Mouse (Mus musculus): ENCODE results near the gene Pphln1.

Pphln1 gene

DNA sequence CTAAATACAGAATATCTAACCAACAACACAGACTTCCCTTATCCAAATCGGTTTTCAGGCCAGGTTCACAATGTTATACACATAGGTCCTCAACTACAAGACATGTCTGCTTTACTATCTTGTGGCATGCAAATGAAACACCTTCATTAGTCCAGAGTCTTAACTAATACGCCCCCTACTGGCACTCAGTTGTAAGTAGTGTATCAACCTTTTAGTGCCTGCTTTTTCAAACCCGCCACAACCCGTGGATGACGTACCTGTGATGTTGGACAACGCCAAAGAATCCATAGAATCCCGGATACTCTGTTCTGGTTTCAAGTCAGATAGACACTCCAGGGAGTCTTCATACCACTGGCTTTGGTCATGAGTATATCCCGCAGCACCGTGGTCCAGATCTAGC lies 104.6 kb downstream of the Pphln1 start:
- no peak for DNase-seq (ENCODE audit: low spot score in 2 of 2)

DNA sequence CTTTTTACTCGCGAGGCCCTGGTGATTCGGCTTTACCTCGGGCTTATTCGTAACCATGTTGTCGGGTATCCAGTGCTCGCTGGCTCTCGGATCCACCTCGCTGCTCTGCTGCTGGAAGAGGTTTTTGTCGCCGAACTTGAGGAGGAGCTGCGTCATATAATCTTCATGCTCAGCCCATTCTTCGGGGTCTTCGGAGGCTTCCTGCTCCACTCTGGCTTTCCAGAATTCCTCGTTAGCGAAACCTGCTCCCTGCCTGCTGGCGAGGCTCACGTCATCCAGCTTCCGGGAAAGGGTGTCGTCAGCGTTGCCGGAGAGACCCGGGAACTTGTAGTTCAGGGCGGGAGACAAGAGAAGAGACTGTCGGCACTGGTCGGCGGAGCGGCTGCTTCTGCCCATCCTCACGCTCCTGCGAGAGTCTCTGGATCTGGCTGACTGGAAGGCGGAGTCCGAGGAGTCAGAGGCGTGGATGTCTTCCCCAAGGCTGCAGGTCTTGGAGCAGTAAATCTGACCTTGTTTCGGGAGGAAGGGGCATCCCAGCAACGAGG lies 105.1 kb downstream of the Pphln1 start:
- DNase-seq (ENCODE audit: low spot score in 2 of 2) = no peak

DNA sequence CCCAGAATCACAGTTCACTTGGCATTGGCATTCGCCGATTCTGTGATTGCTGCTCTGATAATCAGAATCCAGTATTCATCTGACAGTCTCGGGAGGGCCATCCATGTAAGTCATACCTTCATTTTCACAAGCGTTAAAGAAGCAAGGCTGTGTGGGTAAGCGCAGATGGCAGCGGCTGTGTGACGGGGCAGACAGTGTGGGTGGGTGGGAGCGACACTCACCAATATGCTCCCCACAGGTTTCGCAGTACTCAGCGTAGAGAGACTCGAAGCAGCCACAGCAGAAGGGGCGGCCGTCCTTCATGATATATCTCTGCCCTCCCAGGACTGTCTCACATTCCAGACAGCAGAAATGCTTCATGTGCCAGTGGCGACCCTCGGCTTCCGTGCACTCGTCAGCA lies 106.7 kb downstream of the Pphln1 start:
- peak in 1 of 2 experiments; percentile 48 for DNase-seq (ENCODE audit: low spot score in 2 of 2)

DNA sequence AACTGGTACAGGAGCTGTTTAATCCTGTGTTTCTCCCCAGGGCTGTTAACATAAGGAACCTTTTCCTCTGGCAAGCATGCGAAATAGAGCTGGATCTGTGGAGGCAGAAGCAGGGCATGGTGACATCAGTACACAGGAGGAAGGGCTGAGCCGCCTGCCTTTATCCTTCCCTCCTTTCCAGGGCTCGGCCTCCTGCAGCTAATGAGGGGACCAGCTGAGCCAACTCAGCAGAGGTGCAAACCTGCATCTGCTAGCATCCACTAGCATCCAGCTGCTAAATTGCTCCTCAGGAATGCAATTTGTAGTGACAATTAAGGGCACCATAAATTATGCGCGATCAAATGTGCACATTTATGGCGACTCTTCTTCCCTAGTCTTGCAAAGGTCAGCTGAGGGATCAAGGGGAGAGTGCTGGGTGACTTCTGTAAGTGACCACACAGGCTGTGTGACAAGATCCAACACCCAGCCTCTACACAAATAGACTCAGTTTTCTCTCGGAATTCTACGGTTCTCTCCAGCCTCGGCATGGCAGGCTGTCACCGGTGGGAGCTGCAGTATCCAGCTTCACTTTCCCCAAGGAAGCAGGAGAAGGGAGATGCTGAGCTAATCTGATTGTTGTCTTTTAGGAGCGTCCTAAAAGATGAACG lies 112.7 kb downstream of the Pphln1 start:
- DNase-seq (ENCODE audit: low spot score in 2 of 2) = no peak

DNA sequence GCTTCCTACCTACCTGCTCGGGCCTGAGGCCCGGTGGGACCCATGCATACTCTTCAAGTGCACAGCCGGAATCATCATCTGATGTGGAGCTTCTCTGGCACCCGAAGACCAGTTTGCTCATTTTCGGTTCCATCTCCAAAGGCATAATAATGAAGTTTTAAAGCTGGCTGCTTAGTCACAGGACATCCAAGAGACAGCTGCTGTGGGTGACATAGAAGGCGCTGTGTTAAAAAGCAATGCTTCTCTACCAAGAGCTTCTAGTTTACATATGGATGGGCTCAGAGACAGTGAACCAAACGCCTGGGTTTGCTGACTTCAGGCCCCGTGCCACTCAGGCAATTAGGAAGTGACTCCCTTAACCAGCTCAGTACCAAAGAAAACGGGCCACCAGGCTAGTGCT lies 114.3 kb downstream of the Pphln1 start:
- no peak for DNase-seq (ENCODE audit: low spot score in 2 of 2)

DNA sequence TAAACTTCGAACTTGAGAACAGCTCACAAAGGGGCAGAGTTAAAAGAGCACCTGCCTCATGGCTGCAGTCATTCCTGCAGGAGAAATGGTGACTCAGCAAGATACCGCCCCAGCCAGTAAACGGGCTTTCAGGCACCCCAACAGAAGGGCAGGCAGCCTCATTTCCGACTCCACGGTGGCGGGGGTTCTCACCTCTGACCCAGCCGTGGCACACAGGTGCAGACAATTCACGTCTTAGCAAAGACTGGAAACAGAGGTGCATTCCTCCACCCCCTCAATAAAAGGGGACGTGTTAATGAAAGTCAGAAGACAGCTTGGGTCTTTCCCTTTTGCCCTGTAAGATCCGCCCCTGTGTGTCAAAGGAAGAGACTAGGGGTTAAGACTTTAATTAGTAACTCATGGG lies 115.8 kb downstream of the Pphln1 start:
- DNase-seq (ENCODE audit: low spot score in 2 of 2) = no peak

DNA sequence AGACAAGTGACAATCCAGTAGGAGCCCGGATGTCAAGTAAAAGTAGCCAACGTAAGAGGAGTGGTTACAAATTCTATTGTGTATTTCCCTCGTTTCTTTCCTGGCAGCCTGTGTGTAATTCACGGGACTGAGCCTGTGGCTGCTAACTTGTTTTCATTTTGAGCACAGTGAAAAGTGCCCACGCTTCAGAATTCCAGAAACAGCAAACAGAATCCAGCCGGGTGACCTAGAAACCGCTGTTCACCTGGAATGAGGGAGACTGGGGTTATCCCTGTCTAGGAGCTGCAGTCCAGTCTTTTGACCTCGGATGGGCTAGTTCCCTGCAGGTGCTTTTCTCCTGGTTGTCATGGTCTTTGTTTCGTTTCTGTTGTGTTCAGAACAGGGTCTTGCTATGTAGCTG lies 117.2 kb downstream of the Pphln1 start:
- no peak for DNase-seq (ENCODE audit: low spot score in 2 of 2)

DNA sequence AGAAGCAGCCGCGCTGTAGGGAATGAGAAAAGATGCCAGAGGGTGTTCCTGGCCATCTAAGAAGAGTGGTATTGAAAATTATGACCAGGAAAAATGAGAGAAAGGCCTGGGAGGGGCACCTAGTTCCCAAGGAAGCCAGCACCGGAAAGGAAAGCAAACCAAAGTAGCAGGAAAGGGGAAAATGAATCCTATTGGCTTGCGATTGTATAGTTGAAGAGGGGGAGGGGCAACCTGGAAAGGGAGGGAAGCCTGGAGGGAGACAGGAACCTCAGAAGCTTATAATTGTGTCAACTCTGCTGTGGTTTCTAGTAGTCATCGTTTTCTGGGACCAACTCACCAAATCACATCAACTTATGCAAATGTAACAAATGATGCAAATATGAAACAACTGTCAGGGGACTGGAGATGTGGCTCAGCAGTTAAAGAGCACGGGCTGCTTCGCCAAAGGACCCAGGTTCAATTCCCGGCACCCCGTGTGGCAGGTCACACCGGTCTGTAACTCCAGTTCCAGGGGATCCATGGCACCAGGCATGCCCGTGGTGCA lies 118.9 kb downstream of the Pphln1 start:
- DNase-seq (ENCODE audit: low spot score in 2 of 2) = no peak

DNA sequence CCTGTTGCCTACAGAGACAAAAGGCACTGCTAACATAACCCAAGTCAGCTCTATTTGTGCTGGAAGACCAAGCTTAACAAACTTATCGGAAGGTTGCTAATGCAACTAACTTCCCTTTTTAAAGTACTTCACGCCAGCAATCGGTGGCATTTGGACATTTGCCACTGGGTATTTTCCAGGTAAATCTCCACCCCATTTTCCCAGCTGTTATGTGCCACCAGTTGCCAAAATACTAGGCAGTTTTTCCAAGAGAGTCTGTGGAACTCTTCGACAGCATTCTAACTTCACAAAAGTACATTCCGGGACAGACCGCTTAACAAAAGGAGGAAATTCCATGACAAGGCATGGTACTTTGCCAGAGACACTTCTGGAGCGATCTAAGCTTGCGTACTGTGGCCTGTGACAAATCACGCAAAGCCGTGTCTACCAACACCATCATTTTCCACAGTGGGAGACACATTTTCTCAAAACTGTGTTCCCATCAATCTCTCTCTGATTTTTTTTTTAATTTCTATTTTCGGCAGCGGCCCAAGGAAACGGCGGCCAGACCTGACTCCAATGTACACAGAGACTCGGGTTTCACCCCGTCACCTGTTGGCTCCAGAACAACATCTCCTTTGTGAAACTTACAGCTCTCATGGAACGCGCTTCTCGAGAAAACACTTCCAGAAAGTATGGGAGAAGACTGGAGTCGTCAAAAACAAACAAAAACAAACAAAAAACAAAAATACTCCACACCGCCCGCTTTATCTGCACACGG lies 120.2 kb downstream of the Pphln1 start:
- no peak for DNase-seq (ENCODE audit: low spot score in 2 of 2)

DNA sequence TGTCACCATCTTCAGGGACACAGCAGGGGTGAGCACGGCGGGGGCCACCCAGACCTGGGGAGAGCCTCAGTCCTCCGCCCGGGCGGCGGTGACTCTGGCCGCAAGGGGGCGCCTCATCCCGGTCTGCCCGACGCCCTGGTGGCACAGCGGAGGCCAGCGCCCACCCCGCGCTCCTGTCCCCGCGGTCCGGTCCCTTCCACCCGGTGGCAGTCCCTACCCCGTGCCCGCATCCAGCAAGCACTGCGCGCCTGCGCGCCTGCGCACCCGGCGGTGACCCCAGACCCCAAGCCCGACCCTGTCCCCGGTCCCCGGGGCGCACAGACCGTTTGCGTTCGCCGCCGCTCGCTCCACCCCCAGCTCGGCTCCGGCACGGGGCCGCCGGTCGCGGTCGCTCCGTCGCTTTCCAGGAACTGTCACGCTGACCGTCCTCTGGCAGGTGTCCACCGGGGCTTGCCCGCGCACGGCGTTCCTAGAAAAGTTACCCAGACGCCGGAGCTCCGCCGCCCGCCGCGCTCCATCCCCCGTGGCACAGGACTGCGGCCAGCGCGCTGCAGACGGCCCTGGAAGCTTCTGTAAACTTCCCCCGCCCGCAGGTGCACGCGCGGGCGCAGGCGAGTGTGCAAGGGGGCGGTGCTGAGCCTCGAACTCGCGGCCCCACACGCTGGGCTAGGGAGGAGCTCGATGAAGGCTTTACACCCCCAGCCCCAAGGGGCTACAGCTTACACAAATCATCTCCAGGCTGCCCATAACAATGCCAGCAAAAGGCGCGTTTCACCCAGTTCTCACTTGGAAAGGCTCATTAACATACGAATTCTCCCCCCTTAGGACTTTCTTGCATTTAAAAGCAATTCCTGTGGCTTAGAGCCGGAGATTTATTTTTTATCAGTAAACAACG lies 121.0 kb downstream of the Pphln1 start:
- peak; percentile 64 to 77 for DNase-seq (ENCODE audit: low spot score in 2 of 2)

DNA sequence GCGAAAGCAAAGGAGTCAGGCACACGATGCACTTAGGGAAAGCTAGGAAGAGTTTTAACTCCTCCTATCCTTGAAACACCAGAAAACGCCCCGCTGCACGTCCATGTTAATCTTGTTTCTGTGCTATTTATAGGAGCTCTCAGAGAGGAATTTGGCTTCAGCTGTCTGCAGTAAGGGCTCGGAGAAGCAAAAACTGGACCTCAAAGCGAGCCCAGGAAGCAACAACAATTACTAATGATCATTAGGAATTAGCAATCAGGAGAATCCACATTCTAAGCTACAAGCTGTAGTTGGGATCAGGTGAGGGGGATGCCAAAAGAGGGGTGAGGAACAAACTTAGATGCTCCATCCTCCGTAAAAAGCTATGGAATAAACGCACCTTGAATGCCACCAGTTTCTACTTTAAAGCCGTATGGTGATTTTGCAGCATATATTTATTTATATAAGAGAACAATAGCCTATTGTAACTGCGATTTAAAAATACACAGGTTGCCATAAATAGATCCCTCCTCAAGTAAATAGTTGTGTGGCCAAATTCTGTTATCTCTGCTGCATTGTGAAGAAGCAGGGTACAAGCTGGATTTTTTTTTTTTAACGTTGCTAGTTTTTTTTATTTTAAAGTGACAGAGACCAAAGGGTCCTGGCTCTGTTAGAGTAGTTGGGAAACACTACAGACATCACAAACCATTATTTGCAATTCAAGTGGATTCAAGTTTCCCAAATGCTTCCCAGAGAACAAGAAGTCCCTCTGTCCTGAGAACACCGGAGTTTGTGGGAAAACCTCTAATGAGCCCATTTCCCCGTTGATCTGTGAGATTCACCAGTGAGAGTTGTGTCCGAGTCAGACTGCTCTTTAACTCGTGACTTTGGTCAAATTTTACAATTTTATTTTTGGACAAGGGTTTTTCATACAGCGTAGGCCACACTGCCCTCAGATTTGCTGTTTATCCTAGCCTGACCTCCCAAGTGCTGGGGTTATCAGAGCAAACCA lies 122.0 kb downstream of the Pphln1 start:
- no peak for DNase-seq (ENCODE audit: low spot score in 2 of 2)

DNA sequence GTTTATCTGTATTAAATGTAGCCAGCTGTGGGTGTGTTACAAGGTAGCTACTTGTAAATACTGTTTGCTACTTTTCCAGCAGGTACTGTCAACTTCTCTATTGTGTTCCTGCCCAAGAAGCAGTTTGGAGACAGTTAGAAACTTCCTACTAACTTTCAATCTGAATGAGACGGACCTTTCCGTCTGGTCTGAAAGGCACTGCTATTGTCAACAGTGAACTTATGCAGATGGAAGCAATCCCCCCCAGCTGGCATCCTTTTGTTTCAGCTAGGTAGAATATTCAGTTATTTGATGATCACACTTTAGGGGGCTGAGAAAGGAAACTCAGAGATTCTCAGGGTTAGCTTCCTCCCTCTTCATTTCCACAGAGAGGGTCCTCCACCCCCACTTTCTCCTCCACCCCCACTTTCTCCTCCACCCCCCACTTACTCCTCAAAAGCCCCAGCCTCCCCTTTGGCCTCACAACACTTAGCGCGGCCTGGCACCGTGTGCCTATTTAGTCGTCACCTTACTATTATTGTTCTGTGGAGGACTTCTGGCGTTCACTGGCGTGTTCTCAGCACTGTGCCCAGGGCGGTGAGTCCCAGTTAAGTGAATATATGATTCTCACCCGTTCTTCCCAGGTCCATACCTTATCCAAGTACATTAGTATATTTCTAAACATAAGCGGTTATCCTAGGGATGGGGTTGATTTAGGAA lies 123.1 kb downstream of the Pphln1 start:
- DNase-seq (ENCODE audit: low spot score in 2 of 2) = no peak

DNA sequence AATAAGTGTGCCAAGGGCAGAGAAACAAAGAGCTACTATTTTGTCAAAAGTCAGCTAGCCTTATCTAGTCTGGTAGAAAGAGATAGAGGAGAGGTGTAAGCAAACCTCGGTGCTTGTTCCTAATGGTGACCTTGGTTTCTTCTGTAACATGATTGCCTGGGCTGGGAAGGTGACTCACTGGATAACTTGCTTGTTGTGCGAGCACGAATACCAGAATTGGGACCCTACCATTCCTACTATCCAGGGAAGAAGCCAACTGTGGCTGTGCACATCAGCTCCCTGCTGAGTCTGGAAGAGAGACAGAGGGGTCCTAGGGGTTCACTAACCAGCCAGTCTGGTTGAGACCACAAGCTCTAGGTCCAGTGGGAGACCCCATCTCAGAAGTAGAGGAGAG lies 123.6 kb downstream of the Pphln1 start:
- DNase-seq (ENCODE audit: low spot score in 2 of 2) = no peak

DNA sequence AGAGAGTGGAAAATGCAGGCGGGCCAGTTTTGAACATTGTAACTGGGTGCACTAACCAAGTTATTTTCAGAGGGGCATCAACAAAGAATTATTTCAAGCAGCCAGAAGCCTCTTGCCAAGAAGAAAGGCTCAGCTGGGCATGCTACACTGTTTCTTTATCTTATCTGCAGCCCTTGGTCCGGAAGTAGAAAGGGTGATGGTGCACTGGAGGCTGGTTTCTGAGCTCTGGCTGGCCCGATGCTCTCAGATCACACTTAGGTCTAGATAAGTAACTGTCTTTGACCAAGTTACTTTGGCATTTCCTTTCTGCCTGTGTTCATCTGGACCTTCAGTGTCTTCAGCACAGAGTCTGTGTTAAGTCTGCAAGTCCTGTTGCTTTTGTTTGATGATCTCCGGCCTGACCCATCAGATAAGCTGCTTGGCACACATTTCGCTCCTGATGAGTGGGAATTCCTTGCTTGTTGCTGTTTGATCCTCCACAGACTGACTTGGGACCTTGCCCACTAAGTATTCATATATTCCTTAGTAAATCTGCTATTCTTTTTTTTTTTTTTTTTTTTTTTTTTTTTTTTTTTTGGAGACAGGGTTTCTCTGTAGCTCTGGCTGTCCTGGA lies 127.3 kb downstream of the Pphln1 start:
- DNase-seq (ENCODE audit: low spot score in 2 of 2) = no peak

DNA sequence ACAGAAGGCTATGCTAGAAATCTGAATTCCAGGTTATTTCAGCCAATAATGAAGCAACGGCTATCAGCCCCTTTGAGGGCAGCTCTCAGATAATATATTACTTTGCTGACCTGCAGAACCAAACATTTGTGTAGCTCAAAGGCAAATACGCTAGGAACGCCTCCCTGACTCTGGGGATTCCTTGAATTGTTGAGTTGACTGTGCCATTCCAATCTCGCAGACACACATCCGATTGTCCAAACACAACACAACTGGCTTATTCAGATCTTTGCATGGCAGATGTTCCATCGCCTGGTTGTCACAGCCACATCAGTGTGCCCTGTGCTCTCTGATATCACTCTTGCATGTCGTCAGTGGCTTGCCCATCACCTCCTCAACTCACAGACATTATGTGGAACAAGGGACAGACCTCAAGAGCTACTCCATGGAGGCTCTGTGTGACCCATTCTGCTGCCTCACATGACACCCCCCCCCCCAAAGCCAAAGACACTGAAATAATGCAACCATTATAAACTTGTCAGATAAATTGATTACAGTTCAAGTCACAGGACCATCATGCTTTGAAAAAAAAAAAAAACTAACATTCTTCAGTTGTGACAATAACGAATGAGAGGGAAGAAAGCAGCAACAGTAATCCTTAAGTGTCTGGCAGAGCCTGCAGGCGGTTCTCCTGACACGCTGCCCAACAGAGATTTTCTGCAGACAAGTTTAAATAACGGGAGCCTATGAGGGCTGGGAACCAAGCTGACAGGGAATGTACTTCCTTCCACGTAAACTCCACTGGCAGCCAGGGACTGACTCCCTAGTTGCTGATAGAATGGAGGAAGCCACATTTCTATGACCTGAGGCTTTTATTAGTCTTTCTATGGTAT lies 131.9 kb downstream of the Pphln1 start:
- DNase-seq (ENCODE audit: low spot score in 2 of 2) = no peak

DNA sequence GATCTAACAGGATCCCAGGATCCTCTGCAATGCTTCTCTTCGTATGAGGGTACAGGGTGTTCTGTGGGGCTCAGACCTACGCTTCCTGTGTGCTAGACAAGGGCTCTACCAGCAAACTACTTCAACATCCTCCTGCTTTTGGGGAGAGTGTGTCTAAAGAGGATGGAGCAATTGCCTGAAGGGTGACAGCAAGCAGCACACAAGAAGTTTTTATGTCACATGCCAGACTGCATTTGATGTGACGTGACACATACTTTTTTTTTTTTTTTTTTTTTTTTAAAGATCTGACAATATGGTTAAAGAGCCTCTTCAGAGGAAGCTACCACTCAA lies 132.5 kb downstream of the Pphln1 start:
- DNase-seq (ENCODE audit: low spot score in 2 of 2) = no peak

DNA sequence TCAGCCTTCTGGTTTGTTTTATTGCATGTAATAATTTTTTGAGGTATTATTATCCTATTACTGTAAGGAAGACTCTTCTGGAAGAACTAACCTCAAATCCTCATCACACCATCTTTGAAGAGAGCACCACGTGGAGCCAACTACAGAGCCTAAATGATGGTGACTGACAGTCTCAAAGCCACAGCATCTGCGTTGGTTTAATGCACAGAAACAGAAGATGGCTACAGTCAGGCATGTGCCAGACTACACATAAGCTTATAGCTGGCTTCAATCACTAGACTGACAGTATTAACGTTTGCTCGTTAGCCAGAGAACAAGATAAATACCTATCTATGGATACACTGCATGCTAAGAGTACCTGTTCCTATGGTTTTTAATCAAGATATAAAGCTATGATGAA lies 138.0 kb downstream of the Pphln1 start:
- DNase-seq (ENCODE audit: low spot score in 2 of 2) = no peak

DNA sequence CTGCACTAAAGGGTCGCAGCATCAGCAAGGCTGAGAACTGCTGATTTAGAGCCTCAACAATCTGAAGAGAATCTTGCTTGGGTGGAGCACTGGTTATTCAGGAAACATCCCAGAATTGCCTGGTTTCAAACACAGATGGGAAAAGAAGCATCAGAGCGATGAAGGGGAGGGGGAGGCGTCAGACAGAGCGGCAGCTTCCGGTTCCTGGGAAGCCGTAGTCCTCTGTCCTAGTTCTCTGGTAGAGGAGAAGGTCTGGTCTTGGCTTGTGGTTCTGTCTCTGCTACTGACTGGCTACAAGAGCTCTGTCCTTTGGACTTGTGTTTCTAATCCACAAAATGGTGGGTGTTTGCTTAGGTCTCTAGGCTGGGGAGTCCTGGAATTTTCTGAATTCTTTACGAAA lies 139.6 kb downstream of the Pphln1 start:
- no peak for DNase-seq (ENCODE audit: low spot score in 2 of 2)

All from right cerebral cortex, adult 2 months (tissue).